Mouse (Mus musculus) forebrain, embryonic 15.5 days (tissue): ENCODE measurements around the gene Kat6b. TPM values are rescaled to one million over a fixed set of nuclear protein-coding genes. Genes with fewer than 3 reads are reported as not detected.
A peak's percentile ranks its signal among the peaks of the same experiment; 100 is the strongest.
"Not testable (repeated sequence)": the region's sequence is repeated elsewhere in the genome, so short reads cannot be mapped to it uniquely, and the experiment has no call there.

Experiments used
- ATAC-seq: fragments of 200-750 bp; cut with Nextera tagmentation; replicated peaks from 2 replicates; pipeline ENCODE4 v1.8.0; 2017; ENCODE audit warnings: mild to moderate bottlenecking, moderate TSS enrichment, moderate library complexity
- H3K27ac ChIP-seq: fragments of 300-500 bp; sonication (generic); replicated peaks from 2 replicates; pipeline ENCODE4 v1.5.1; 2015; ENCODE audit warnings: mild to moderate bottlenecking, inconsistent platforms
- H3K27me3 ChIP-seq: fragments of 300-500 bp; sonication (generic); 2 replicates; pipeline ENCODE4 v1.6.1; 2015; ENCODE audit warnings: inconsistent platforms
- H3K36me3 ChIP-seq: fragments of 300-500 bp; sonication (generic); 2 replicates; pipeline ENCODE4 v1.6.1; 2015; ENCODE audit warnings: mild to moderate bottlenecking, inconsistent platforms
- H3K4me1 ChIP-seq: fragments of 300-500 bp; sonication (generic); 2 replicates; pipeline ENCODE4 v1.6.1; 2015; ENCODE audit warnings: inconsistent platforms
- H3K4me2 ChIP-seq: fragments of 300-500 bp; sonication (generic); replicated peaks from 2 replicates; pipeline ENCODE4 v1.6.1; 2015; ENCODE audit warnings: mild to moderate bottlenecking, inconsistent platforms
- H3K4me3 ChIP-seq: fragments of 300-500 bp; sonication (generic); 2 replicates; pipeline ENCODE4 v1.5.1; 2015; ENCODE audit warnings: mild to moderate bottlenecking, inconsistent platforms
- H3K9ac ChIP-seq: fragments of 300-500 bp; sonication (generic); replicated peaks from 2 replicates; pipeline ENCODE4 v1.6.1; 2015; ENCODE audit warnings: mild to moderate bottlenecking, inconsistent platforms
- H3K9me3 ChIP-seq: fragments of 300-500 bp; sonication (generic); 2 replicates; pipeline ENCODE4 v1.6.1; 2016; ENCODE audit warnings: inconsistent platforms
- WGBS: fragments of 180-500 bp; shearing (Covaris S2); methylation state at CpG from one replicate; pipeline ENCODE4 v1.1.7; 2015; ENCODE audit warnings: mixed read lengths; 5-methylcytosine and 5-hydroxymethylcytosine counted together
- polyA plus RNA-seq: library from polyadenylated mRNA; unstranded; fragments of >200 nt; fragmentation: Nextera tagmentation; extraction: Ambion mirVana; gene quantifications from 2 replicates; pipeline ENCODE4 v1.2.1, GENCODE M21; 2015

Kat6b gene
- polyA plus RNA-seq, 1 experiment from 2014 or later, result 29.5 TPM

DNA sequence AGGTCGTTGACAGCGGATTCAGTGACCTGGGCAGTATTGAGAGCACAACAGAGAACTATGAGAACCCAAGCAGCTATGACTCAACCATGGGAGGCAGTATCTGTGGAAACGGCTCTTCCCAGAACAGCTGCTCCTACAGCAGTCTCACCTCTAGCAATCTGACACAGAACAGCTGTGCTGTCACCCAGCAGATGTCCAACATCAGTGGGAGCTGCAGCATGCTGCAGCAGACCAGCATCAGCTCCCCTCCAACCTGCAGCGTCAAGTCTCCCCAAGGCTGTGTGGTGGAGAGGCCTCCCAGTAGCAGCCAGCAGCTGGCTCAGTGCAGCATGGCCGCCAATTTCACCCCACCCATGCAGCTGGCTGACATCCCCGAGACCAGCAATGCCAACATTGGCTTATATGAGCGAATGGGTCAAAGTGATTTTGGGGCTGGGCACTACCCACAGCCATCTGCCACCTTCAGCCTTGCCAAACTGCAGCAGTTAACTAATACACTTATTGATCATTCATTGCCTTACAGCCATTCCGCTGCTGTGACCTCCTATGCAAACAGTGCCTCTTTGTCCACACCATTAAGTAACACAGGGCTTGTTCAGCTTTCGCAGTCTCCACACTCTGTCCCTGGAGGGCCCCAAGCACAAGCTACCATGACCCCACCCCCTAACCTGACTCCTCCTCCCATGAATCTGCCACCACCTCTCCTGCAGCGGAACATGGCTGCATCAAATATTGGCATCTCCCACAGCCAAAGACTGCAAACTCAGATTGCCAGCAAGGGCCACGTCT lies 188.6 kb downstream of the Kat6b start:
- 80% methylated on average over 11 of the region's 11 CpGs for WGBS
- ATAC-seq, result peak; percentile 23; the same call in 1 of the 2 replicates
- Histone ChIP-seq H3K9me3 (no peaks in the 10 kb centered on the region), H3K36me3 (peaks cover 46% of the 10 kb centered on the region), H3K4me2 (no peak overlapping the region), H3K27ac (0 out of 2 replicates have a peak overlapping the region, but pooled peaks have one; percentile 31), H3K4me3 (no peak overlapping the region), H3K27me3 (no peaks in the 10 kb centered on the region), H3K9ac (no peak overlapping the region), H3K4me1 (peaks cover 9% of the 10 kb centered on the region; the same call in 1 of the 2 replicates)

DNA sequence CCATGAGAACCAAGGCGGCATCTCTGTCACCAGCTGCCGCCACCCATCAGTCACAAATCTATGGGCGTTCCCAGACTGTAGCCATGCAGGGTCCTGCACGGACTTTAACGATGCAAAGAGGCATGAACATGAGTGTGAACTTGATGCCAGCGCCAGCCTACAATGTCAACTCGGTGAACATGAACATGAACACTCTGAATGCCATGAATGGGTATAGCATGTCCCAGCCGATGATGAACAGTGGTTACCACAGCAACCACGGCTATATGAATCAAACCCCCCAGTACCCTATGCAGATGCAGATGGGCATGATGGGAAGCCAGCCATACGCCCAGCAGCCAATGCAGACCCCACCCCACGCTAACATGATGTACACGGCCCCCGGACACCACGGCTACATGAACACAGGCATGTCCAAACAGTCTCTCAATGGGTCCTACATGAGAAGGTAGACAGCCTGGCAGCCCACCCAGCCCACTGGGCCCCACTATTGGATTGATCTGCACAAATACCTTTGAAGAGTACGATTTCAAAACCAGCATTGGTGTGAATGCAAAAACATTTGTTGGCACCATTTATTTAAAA lies 189.3 kb downstream of the Kat6b start:
- Histone ChIP-seq H3K27ac (peak overlapping the region; percentile 31; the same call in 1 of the 2 replicates), H3K36me3 (peaks cover 40% of the 10 kb centered on the region)
- not testable (repeated sequence) for H3K4me3 ChIP-seq, H3K4me2 ChIP-seq, H3K27me3 ChIP-seq, H3K4me1 ChIP-seq, H3K9ac ChIP-seq, H3K9me3 ChIP-seq
- ATAC-seq, result peak; percentile 14; the same call in 1 of the 2 replicates
- 81% methylated on average over 15 of the region's 15 CpGs for WGBS

DNA sequence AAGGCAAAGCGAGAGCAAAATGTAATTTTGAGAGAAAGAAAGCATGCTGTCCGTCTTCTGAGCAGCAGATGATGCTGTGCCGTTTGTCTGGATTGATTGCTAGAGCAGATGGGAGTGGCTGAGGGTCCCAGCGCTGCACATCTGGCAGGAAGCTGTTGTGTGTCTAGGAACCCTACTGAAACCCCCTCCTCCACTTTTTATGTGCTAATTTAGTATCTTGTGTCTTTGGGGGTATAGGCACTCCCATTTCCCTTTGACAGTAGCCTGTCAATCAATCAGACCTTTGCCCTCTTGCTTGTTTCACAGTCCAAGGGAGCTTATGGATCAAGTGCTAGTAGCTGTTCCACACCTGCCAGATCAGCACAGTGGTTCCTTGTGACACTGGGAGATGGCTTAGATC lies 191.9 kb downstream of the Kat6b start:
- H3K27ac ChIP-seq, result no peak overlapping the region
- WGBS, result 76% methylated on average over 4 of the region's 4 CpGs

DNA sequence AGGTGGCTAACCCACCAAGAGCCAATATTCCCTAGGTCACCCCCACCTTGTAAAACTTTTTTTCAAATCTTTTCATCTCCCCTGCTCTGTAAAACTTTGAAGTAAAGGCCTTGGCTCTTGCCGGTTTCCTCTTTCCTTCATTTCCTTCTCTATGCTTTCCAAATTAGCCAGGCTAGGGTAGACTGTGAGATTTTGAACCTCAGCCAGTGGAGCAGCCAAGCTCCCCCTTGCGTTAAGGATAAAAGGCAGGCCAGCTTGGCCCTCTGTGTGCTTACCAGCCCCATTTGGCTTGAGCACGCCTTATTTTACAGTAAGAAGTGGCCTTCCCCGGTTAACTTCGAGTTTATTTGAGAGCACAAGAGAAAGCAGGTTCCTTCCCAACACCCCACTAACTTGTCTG lies 193.2 kb downstream of the Kat6b start:
- H3K4me1 ChIP-seq, result peaks cover 11% of the 10 kb centered on the region; the same call in 1 of the 2 replicates
- no peak for ATAC-seq
- no peak overlapping the region for H3K9ac ChIP-seq
- 46% methylated on average over 5 of the region's 5 CpGs for WGBS
- no peaks in the 10 kb centered on the region for H3K9me3 ChIP-seq
- H3K27ac ChIP-seq, result no peak overlapping the region
- H3K4me2 ChIP-seq, result no peak overlapping the region
- no peaks in the 10 kb centered on the region for H3K27me3 ChIP-seq
- H3K4me3 ChIP-seq, result no peak overlapping the region
- H3K36me3 ChIP-seq, result peaks cover 9% of the 10 kb centered on the region

More for the DNA sequence above, 191.9 kb downstream of the Kat6b start:
- Histone ChIP-seq H3K4me2 (no peak overlapping the region), H3K27me3 (no peaks in the 10 kb centered on the region), H3K4me1 (peaks cover 9% of the 10 kb centered on the region; the same call in 1 of the 2 replicates), H3K4me3 (no peak overlapping the region), H3K36me3 (peaks cover 22% of the 10 kb centered on the region), H3K9me3 (no peaks in the 10 kb centered on the region), H3K9ac (no peak overlapping the region)
- ATAC-seq, result no peak

DNA sequence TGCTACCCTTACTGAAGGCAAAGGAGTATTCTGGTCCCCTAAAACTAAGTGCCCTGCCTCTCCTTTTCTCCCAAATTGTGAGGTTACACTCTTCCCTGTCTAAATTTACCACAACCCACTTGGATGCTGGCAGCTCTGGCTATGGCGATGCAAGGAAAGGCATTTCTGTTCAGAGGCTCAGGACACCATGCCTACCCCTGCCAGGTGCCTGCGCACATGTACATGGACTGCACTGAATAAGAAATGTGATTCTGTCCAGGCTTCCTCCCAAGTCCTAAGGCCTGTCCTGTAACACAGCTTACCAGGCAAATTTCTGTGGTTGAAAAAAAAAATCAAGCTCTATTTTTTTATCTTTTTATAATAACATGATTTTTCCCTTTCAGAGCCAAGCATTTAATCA lies 195.0 kb downstream of the Kat6b start:
- ATAC-seq, result no peak
- H3K9ac ChIP-seq, result no peak overlapping the region
- H3K9me3 ChIP-seq, result no peaks in the 10 kb centered on the region
- no peak overlapping the region for H3K4me3 ChIP-seq
- H3K27me3 ChIP-seq, result no peaks in the 10 kb centered on the region
- 85% methylated on average over 2 of the region's 2 CpGs for WGBS
- no peak overlapping the region for H3K4me2 ChIP-seq
- H3K4me1 ChIP-seq, result peaks cover 13% of the 10 kb centered on the region; the same call in 1 of the 2 replicates
- no peaks in the 10 kb centered on the region; the same call in 1 of the 2 replicates for H3K36me3 ChIP-seq
- H3K27ac ChIP-seq, result no peak overlapping the region

DNA sequence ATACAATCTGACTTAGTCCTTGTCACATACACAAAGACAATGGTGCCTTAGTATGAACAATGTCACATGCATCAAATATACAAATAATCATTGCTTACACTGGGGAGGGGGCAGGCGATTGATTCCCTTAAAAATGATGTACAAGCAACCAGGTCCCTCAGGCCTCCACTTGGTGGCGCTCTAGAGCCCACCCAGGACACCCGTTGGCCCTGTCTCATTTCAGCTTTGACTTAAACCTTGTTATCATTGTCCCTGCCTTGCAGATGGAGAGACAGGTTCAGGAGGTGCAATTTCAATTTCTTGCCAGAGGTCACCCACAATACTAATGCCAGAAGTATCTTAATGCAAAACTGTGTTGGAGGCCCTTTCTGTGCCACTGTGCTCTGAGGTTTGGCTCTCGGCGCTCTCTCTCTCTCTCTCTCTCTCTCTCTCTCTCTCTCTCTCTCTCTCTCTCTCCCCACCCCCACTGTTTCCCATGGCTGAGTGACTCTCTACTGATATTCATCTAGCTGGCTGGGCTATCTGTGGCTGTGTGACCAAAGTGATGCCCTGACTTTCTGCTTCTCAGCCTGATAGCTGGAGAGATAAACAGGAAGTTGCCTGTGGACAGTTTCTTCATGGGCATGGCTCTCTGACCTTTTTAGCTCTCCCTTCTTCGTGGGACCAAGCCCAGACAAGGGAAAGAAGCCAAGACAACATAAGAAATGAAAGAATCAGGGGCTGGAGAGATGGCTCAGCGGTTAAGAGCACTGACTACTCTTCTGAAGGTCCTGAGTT lies 197.5 kb downstream of the Kat6b start:
- Histone ChIP-seq H3K4me1 (peaks cover 19% of the 10 kb centered on the region), H3K9me3 (no peaks in the 10 kb centered on the region), H3K9ac (no peak overlapping the region), H3K27ac (no peak overlapping the region), H3K27me3 (no peaks in the 10 kb centered on the region), H3K4me3 (no peak overlapping the region), H3K4me2 (no peak overlapping the region), H3K36me3 (no peaks in the 10 kb centered on the region; the same call in 1 of the 2 replicates)
- WGBS, result 45% methylated on average over 7 of the region's 7 CpGs
- no peak for ATAC-seq

DNA sequence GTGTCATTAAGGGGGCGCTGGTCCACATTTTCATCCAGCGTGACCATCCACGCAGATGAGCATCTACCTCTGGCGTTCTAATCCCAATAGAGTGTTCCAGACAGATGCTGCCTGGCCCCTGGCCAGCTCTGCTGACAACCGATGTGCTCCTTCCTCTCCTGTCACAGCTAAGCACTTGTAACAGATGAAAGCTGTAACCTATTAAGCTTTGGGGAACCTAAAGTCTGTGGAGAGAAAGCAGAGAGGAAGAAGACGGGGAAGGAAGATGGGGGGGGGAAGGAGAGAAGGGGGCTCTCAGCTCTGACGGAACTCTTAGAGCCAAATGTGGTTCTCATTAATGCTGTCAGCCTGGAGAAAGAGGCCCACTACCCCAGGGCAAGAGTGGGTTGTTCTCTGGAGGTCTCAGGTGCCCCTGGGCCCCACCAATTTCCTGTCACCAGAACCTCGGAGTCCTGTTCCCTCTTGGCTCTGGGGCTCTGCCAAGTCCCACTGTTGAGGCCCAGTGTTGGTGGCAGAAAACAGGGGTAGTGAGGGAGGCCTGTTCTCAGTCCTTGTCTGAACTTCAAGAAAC lies 198.5 kb downstream of the Kat6b start:
- Histone ChIP-seq H3K36me3 (no peaks in the 10 kb centered on the region), H3K27ac (no peak overlapping the region), H3K4me1 (peaks cover 19% of the 10 kb centered on the region), H3K4me2 (no peak overlapping the region), H3K4me3 (no peak overlapping the region), H3K9ac (no peak overlapping the region), H3K9me3 (no peaks in the 10 kb centered on the region), H3K27me3 (no peaks in the 10 kb centered on the region)
- no peak for ATAC-seq
- WGBS, result 27% methylated on average over 8 of the region's 8 CpGs

DNA sequence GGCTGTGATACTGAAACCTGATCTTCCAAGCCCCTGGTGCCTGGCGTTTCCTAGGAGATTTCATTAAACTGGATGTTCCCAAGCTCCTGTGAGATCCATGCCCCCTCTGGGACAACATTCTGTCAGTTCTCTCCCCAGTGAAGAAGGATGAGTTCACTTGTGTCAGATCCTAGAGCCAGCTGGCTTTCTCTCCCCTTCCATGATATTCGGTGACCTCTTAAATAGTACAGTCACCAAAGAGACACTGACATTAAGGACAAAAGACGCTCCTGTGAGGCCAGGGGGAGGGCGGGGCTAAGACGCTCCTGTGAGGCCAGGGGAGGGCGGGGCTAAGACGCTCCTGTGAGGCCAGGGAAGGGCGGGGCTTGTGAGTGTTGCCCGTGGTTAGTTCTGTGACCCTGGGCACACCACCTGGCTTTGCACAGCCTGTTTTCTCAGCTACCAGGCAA lies 201.5 kb downstream of the Kat6b start:
- ATAC-seq, result peak; percentile 17; the same call in 1 of the 2 replicates
- peak overlapping the region; percentile 39 for H3K4me2 ChIP-seq
- no peak overlapping the region for H3K4me3 ChIP-seq
- H3K27ac ChIP-seq, result 0 out of 2 replicates have a peak overlapping the region, but pooled peaks have one; percentile 45
- WGBS, result under 1% methylated on average over 9 of the region's 9 CpGs
- H3K4me1 ChIP-seq, result peaks cover 30% of the 10 kb centered on the region
- H3K9ac ChIP-seq, result no peak overlapping the region
- no peaks in the 10 kb centered on the region for H3K27me3 ChIP-seq
- no peaks in the 10 kb centered on the region for H3K9me3 ChIP-seq
- H3K36me3 ChIP-seq, result no peaks in the 10 kb centered on the region

DNA sequence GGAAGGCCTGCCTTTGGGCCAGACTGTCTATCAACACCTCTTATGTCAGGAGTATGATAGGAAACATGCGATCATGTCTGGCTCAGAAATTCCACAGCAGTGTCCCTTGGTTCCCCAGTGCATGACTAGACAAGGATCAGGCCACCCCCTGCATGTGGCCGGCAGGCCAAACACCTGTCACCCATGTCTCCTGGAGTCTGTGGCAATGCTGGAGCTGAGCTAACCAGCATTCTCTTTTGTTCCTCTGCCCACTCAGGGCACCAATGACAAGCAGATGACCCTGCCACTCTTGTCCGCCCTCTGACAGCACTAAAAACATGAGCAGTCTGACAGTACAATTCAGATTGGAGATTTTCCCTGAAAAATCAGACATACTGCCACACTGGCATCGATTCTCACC lies 202.6 kb downstream of the Kat6b start:
- 86% methylated on average over 4 of the region's 4 CpGs for WGBS
- Histone ChIP-seq H3K27me3 (no peaks in the 10 kb centered on the region), H3K4me1 (peaks cover 30% of the 10 kb centered on the region), H3K9me3 (no peaks in the 10 kb centered on the region), H3K9ac (no peak overlapping the region), H3K27ac (no peak overlapping the region), H3K36me3 (no peaks in the 10 kb centered on the region), H3K4me3 (no peak overlapping the region), H3K4me2 (no peak overlapping the region)
- no peak for ATAC-seq

DNA sequence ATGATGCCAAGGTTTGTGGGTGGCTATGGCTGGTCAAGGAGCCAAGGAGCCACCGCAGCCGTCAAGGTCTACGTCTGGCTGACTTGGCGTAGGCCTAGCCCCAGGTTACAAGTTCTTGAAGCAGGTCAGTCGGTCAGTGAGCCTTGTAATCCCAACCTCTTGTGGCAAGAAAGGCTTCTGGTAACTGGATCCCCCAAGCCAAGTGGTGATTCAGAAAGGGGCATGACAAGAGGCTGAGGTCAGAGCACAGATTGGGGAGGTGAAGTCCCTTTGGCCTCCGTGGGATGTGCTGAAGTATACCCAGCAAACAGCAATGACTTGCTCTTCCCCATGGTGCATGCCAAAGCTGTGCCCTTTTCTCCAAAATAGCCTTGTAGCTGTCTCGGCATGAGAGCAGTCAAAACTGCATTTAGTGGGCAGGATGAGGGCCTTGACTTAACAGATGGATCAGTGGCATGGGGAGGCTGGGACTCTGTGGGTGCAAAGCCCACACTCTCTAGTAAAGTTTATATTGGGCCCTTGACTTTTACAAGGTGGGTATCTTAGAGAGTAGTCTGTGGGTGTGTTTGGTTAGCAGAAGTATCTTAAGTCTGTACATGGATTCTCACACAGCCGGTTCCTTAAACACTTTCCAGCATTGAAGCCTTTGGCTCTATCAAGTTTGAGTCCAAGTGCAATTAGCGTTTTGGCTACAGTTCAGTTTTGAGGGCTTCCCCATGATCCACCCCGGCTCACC lies 204.3 kb downstream of the Kat6b start:
- H3K9ac ChIP-seq, result no peak overlapping the region
- ATAC-seq, result no peak
- peaks cover 21% of the 10 kb centered on the region for H3K4me1 ChIP-seq
- 83% methylated on average over 10 of the region's 10 CpGs for WGBS
- H3K27ac ChIP-seq, result no peak overlapping the region
- H3K4me3 ChIP-seq, result no peak overlapping the region
- no peaks in the 10 kb centered on the region for H3K9me3 ChIP-seq
- no peak overlapping the region for H3K4me2 ChIP-seq
- no peaks in the 10 kb centered on the region for H3K36me3 ChIP-seq
- no peaks in the 10 kb centered on the region for H3K27me3 ChIP-seq
